Comparison of ENCODE assay signal across 23 mouse cellular contexts in genomic region chr15:36985567-36985925, GRCm38 (mm10). TPM values are rescaled to one million over a fixed set of nuclear protein-coding genes. Genes with fewer than 3 reads are reported as not detected.
DNase-seq lines count a peak whose midpoint lies in the region; ATAC-seq and TF ChIP-seq lines count a peak whose summit lies in the region.
"Had no signal": no experiment of that assay in that cellular context is flagged by ENCODE, and none has a peak within 500 bp of the region (broad histone marks: within the 10 kb centered on the region; RNA-seq: fewer than 3 reads in every experiment).

No protein-coding gene starts in this region.

- H3K4me2 ChIP-seq in heart, embryonic 15.5 days, result no peak overlapping the region
- H3K4me2 ChIP-seq: embryonic facial prominence, embryonic 12.5 days; hindbrain, embryonic 14.5 days; limb, embryonic 15.5 days; liver, embryonic 15.5 days; midbrain, embryonic 11.5 days had no signal

- no peaks in the 10 kb centered on the region for H3K36me3 ChIP-seq in heart, embryonic 15.5 days
- H3K36me3 ChIP-seq: embryonic facial prominence, embryonic 12.5 days; limb, embryonic 15.5 days; liver, embryonic 15.5 days had no signal

- WGBS in heart, embryonic 15.5 days, result 43% methylated on average over 6 of the region's 6 CpGs

- TF ChIP-seq CTCF in left cerebral cortex, adult 2 months (IDR thresholded peaks at IDR 0.05), result no peak

- H3K9ac ChIP-seq in heart, embryonic 15.5 days, result no peak overlapping the region
- H3K9ac ChIP-seq: embryonic facial prominence, embryonic 12.5 days; hindbrain, embryonic 14.5 days; limb, embryonic 15.5 days; liver, embryonic 15.5 days had no signal

- peak; percentile 89 for DNase-seq in heart, adult 11 months
- DNase-seq in heart, postnatal 4 days, result no peak
- DNase-seq in heart, adult 9 months (ENCODE audit: low spot score in 2 of 2), result no peak
- DNase-seq in left cerebral cortex, adult 2 months (ENCODE audit: extremely low spot score in 1 of 2, low spot score in 2 of 2), result no peak
- DNase-seq in left cerebral cortex, adult 11 months (ENCODE audit: low spot score), result no peak
- no peak for DNase-seq in adrenal gland, postnatal 10 days
- DNase-seq: adrenal gland, postnatal 14 days; cerebellum, adult 9-11 months; kidney, postnatal 36 days; right cerebral cortex, postnatal 14 days; spleen, adult 18-20 months; thymus, postnatal 36 days had no signal

- peak overlapping the region; percentile 93 for H3K27ac ChIP-seq in heart, embryonic 15.5 days
- H3K27ac ChIP-seq in left cerebral cortex, adult 2 months, result peak overlapping the region; percentile 19; the same call in 1 of the 2 replicates
- H3K27ac ChIP-seq: embryonic facial prominence, embryonic 12.5 days; hindbrain, embryonic 14.5 days; limb, embryonic 15.5 days; liver, embryonic 15.5 days; macrophage had no signal

- H3K4me1 ChIP-seq in heart, embryonic 15.5 days (replicated peaks), result peaks cover 55% of the 10 kb centered on the region

- no peaks in the 10 kb centered on the region for H3K9me3 ChIP-seq in heart, embryonic 15.5 days (replicated peaks)
- H3K9me3 ChIP-seq: embryonic facial prominence, embryonic 12.5 days; G1E; limb, embryonic 15.5 days; liver, embryonic 15.5 days had no signal

- no peaks in the 10 kb centered on the region for H3K27me3 ChIP-seq in heart, embryonic 15.5 days
- H3K27me3 ChIP-seq: embryonic facial prominence, embryonic 12.5 days; limb, embryonic 15.5 days; liver, embryonic 15.5 days had no signal

- intact Hi-C loops in left cerebral cortex, adult 2 months (cut with DNase I), result no loop called here

- no peak overlapping the region for H3K4me3 ChIP-seq in heart, embryonic 15.5 days
- H3K4me3 ChIP-seq in left cerebral cortex, adult 2 months, result no peak overlapping the region
- H3K4me3 ChIP-seq: embryonic facial prominence, embryonic 12.5 days; erythroblast, embryonic 14.5 days; limb, embryonic 15.5 days; liver, embryonic 15.5 days had no signal

- no peak; the same call in 1 of the 2 replicates for ATAC-seq in heart, embryonic 15.5 days (replicated peaks; ENCODE audit: insufficient number of reproducible peaks, insufficient read depth, low FRiP score, low read depth)
- ATAC-seq: activated CD4-positive, CD25-positive, alpha-beta regulatory T cell, adult 4 months; forebrain, embryonic 14.5 days had no signal

RNA-seq across cellular contexts. Expression of gene Zfp706, which starts 22.0 kb away (rescaled TPM):
- total RNA-seq in heart, postnatal 4 days (2021), result 100 to 1,000 TPM; 234 to 247 TPM
- 379 and 460 TPM in 2 replicates for polyA plus RNA-seq in heart, embryonic 15.5 days (2015; fragmentation: Nextera tagmentation; extraction: Ambion mirVana)
- 100 to 1,000 TPM; 214 to 217 TPM for total RNA-seq in left cerebral cortex, adult 2 months (2021)
- 100 to 1,000 TPM; 179 to 181 TPM for total RNA-seq in adrenal gland, postnatal 10 days (2021)
